Mouse (Mus musculus): ENCODE measurements around the gene Fam198b.

Gene Fam198b

GRCm38 (mm10) chr3:79884761-79885189, 442 bp downstream of the Fam198b start:
- no peak for DNase-seq (ENCODE audit: extremely low spot score, low read depth, low spot score)

- no peak for DNase-seq (ENCODE audit: extremely low spot score, low read depth, low spot score)
Measured at GRCm38 (mm10) chr3:79885686-79886356, 1.5 kb downstream of the Fam198b start.

GRCm38 (mm10) chr3:79886357-79887091, 2.2 kb downstream of the Fam198b start:
- DNase-seq (ENCODE audit: extremely low spot score, low read depth, low spot score), result no peak

GRCm38 (mm10) chr3:79887161-79887855, 3.0 kb downstream of the Fam198b start:
- DNase-seq (ENCODE audit: extremely low spot score, low read depth, low spot score), result no peak

- DNase-seq (ENCODE audit: extremely low spot score, low read depth, low spot score), result no peak
Measured at GRCm38 (mm10) chr3:79887966-79888365, 3.6 kb downstream of the Fam198b start.

GRCm38 (mm10) chr3:79897534-79898370, 13.4 kb downstream of the Fam198b start:
- DNase-seq (ENCODE audit: extremely low spot score, low read depth, low spot score), result no peak

GRCm38 (mm10) chr3:79898514-79898913, 14.2 kb downstream of the Fam198b start:
- DNase-seq (ENCODE audit: extremely low spot score, low read depth, low spot score), result no peak

- DNase-seq (ENCODE audit: extremely low spot score, low read depth, low spot score), result no peak
Measured at GRCm38 (mm10) chr3:79899906-79900305, 15.6 kb downstream of the Fam198b start.

GRCm38 (mm10) chr3:79900502-79900901, 16.2 kb downstream of the Fam198b start:
- DNase-seq (ENCODE audit: extremely low spot score, low read depth, low spot score), result no peak

- DNase-seq (ENCODE audit: extremely low spot score, low read depth, low spot score), result no peak
Measured at GRCm38 (mm10) chr3:79901321-79901720, 17.0 kb downstream of the Fam198b start.

- no peak for DNase-seq (ENCODE audit: extremely low spot score, low read depth, low spot score)
Measured at GRCm38 (mm10) chr3:79901734-79902133, 17.4 kb downstream of the Fam198b start.

- DNase-seq (ENCODE audit: extremely low spot score, low read depth, low spot score), result no peak
Measured at GRCm38 (mm10) chr3:79903803-79904202, 19.5 kb downstream of the Fam198b start.

- no peak for DNase-seq (ENCODE audit: extremely low spot score, low read depth, low spot score)
Measured at GRCm38 (mm10) chr3:79904238-79904757, 20.0 kb downstream of the Fam198b start.

- DNase-seq (ENCODE audit: extremely low spot score, low read depth, low spot score), result no peak
Measured at GRCm38 (mm10) chr3:79905397-79905796, 21.1 kb downstream of the Fam198b start.

GRCm38 (mm10) chr3:79906250-79907045, 22.1 kb downstream of the Fam198b start:
- DNase-seq (ENCODE audit: extremely low spot score, low read depth, low spot score), result no peak

- no peak for DNase-seq (ENCODE audit: extremely low spot score, low read depth, low spot score)
Measured at GRCm38 (mm10) chr3:79907223-79907622, 22.9 kb downstream of the Fam198b start.

GRCm38 (mm10) chr3:79910375-79911141, 26.2 kb downstream of the Fam198b start:
- no peak for DNase-seq (ENCODE audit: extremely low spot score, low read depth, low spot score)

GRCm38 (mm10) chr3:79911166-79911565, 26.8 kb downstream of the Fam198b start:
- DNase-seq (ENCODE audit: extremely low spot score, low read depth, low spot score), result no peak

- no peak for DNase-seq (ENCODE audit: extremely low spot score, low read depth, low spot score)
Measured at GRCm38 (mm10) chr3:79914012-79914411, 29.7 kb downstream of the Fam198b start.
